Mouse (Mus musculus) frontal cortex, adult (tissue): Measurements from ENCODE around the gene Uqcrh.
A peak's percentile ranks its signal among the peaks of the same experiment; 100 is the strongest.

Experiments used
- ATAC-seq: cut with Nextera tagmentation; 2 replicates; pipeline ENCODE4 v1.9.2; 2017; ENCODE audit warnings: mild to moderate bottlenecking, moderate library complexity, mixed read lengths; ENCODE audit not compliant: low TSS enrichment

The Uqcrh gene

GRCm38 (mm10) chr4:116074861-116075620, at the start of gene Uqcrh, which contains the start of gene Lrrc41:
Gene Uqcrh (minus strand): TSS chr4:116075071.
Gene Lrrc41 (plus strand): TSS chr4:116075269.
- ATAC-seq: peak; percentile 86

DNA sequence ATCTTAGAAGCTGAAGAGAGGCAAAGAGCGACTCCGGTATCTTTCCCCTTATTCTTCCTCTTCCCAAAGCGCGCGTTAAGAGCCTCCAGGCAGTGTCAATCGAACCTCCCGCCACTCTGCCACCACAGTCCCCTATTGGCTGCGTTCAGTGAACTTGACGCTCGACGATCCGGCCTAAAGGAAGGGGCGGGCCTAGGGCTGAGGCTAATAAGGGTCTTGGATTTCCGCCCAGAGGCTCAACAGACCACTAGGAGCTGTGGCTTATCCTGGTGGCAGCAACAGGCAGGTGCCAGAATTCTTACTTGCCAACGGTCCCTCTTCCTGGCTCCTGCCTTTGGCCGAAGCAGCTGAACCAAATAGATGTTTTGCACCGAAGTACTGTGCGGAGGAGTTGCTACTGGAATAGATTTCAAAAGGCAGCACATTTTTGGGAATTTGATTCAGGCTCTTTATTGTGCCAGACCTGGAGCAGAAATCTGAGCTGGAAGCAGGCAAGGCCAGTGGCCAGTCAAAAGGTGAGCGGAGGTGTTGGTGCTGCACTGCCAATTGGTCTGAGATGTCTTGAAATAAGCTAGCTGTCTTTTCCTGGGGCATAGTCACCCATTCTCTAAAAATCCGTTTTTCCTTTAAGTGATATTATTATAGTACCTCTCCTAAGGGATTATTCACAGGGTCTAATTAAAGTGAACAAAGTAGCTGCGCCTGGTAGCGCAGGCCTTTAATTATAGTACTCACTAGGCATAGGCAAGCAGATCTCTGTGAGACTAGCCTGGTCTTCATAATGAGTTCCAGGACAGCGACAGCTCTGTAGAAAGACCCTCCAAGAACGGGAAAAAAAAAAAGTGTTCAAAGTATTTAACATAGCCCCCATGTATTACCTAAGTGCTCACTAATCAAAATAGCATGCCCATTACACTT, 49.0 kb upstream of the Uqcrh start, which contains the start of the genes Rad54l and Pomgnt1:
Gene Rad54l (minus strand): TSS at position 89 of the 918 bp plus-strand sequence.
Gene Pomgnt1 (plus strand): TSS at position 239 of the 918 bp plus-strand sequence.
- ATAC-seq: peak; percentile 97

DNA sequence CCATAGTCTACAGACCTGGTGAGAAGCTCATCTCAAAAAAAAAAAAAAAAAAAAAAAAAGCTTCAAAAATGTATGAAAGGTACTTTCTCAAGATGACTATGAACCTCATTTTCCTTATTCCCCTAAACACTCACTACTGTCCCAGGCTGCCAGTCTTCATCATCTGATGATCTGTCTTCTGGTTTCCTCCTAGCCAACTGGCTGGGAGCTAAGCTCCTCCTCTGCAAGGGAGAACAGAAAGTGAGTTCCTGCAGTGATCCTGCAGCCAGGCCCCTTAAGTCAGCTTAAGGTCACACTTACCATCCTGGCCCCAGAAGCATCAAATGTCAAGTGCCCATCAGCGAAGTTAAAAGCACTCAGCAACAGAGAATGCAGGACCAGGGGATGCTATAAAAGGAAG, 47.9 kb upstream of the Uqcrh start:
- ATAC-seq: no peak

- no peak for ATAC-seq
Measured at GRCm38 (mm10) chr4:116111486-116111885, 36.6 kb upstream of the Uqcrh start.

- ATAC-seq: no peak
Measured at GRCm38 (mm10) chr4:116110695-116111094, 35.8 kb upstream of the Uqcrh start.

- ATAC-seq: peak; percentile 82
Measured at GRCm38 (mm10) chr4:116105278-116105677, 30.4 kb upstream of the Uqcrh start.

- ATAC-seq: no peak
Measured at GRCm38 (mm10) chr4:116100959-116101358, 26.1 kb upstream of the Uqcrh start.

DNA sequence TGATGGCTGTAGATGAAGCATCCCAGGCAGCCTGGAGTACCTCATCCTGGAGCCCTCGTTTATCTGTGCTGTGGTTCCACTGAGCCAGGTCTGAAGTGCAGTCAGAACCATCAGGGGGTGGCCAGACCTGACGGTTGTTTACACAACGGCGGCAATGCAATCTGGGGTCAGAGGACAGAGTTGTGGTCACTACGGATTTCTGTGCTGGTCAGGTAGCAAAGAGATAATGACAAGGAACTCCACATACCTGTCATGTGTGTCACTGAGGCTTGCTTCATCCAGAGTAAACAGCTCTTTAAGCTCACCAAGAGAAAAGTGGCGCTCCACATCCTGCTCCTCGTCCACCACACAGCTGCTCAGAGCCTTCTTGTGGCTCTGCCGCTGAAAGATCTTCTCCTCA, 22.3 kb upstream of the Uqcrh start:
- no peak for ATAC-seq

GRCm38 (mm10) chr4:116096291-116096690, 21.4 kb upstream of the Uqcrh start:
- ATAC-seq: no peak

DNA sequence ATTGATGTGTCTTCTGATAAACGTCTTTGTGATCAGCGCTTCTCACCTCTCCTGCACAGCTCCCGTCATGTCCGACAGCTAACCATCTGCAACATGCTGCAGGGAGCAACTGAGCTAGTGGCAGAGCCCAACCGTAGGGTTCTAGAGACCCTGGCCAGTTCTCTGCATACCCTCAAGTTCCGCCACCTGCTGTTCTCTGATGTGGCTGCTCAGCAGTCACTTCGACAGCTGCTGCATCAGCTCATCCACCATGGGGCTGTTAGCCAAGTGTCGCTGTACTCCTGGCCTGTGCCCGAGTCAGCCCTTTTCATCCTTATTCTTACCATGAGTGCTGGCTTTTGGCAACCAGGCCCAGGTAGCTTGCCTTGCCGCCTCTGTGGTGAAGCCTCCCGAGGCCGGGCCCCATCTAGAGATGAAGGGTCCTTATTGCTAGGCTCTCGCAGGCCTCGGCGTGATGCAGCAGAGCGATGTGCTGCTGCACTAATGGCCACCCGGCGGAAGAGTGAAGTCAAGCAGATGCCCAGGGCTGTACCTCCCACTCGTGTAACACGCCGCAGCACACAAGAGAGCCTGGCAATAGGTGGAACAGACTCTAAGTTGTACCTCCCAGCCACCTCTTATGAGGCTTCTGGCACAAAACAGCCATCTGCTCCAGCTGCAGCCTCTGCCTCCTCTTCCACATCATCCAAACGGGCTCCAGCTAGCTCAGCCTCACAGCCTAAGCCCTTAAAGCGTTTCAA, 13.8 kb upstream of the Uqcrh start:
- peak; percentile 85 for ATAC-seq

DNA sequence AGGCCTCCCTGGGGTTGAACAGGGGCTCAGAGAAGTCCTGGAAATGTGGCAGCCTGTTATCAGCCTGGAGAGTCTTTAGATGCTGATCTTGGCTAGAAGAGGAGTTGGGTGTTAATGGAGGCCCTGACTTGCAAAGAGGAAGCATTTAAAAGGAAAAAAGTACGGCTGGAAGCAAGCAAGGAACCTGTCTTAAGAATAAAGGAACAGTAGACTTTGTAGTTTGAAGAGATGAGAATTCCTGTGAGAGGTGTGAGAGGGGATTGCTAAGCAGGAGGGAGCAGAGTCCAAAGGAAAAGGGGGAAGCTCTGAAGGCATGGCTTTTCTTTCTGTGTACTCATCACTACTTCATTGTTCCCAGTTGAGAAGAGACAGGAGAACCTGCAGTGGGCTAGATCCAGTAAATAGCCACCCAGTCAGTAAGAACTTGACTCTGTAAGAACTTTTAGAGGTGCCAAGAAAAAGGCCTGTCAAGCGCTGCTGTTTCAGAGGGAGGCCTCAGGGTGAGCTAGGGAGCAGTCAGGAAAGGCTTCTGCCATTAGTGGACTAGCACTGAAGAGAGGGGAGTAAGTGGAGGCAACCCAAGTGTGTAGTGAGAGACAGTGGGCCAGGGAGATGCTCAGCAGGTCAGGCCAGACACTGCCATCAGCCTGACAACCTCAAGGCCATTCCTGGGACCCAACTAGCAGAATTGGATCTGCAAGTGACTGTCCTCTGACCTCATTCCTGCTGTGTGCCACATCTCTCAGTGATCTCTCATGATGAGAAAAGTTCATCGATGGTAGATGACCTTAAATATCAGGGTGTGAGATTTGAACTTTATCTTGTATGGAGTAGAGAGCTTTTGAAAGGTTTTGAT, 2.6 kb upstream of the Uqcrh start:
- ATAC-seq: no peak

- peak; percentile 4; the same call in 1 of the 2 replicates for ATAC-seq
Measured at GRCm38 (mm10) chr4:116076369-116077231, 1.7 kb upstream of the Uqcrh start.

DNA sequence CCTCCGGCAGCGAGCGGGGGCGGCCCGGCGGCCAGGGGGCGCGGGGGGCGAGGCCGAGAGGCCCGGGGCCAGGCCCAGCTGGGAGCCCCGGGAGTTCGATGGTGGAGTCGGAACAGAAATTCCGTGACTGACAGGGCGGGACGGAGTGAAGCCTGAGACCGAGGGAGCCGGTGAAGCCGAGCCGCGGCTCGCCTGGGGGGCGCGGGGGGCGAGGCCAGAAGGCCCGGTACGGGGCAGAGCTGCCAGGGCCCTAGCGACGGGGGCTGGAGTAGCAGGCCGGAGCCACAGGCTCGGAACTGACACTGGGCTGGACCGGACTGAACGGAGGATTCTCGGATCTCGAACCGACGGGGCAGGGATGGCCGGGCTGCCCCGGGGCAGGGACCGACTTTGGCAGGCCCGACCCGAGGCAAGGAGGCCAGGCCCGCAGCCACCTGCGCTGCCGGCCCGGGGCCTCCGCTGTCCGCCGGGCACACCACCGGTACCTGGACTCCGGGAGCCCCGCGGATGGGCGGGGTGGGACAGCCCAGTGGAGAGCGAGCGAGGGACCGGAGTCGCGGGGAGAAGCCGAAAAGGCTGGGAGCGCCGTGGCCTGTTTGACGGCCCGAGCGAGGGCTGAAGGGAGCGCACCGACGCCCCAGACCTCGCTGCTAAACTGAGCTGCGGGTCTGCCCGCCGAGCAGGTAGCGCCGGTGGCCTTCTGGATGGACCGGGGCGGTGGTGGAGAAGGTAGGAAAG, 929 bp upstream of the Uqcrh start:
- ATAC-seq: peak; percentile 14; the same call in 1 of the 2 replicates

- no peak; the same call in 1 of the 2 replicates for ATAC-seq
Measured at GRCm38 (mm10) chr4:116074145-116074675, 661 bp downstream of the Uqcrh start.

DNA sequence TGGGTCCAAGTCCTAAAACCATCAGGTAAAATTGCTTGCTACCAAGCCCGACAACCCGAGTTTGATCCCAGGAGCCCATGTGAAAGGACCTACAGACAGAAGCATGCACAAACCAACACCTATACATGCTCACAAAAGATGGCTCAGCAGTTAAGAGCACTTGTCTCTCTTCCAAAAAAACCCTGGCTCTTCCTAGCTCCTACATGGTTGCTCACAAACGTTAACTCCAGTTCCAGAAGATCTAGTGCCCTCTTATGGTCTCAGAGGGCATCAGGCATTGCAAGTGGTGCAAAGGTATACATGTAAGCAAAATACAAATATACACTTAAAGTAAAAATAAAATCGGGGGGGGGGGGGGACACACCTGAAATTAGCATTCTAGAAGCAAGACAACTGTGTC, 1.7 kb downstream of the Uqcrh start:
- ATAC-seq: no peak

- no peak for ATAC-seq
Measured at GRCm38 (mm10) chr4:116070116-116070515, 4.8 kb downstream of the Uqcrh start.

DNA sequence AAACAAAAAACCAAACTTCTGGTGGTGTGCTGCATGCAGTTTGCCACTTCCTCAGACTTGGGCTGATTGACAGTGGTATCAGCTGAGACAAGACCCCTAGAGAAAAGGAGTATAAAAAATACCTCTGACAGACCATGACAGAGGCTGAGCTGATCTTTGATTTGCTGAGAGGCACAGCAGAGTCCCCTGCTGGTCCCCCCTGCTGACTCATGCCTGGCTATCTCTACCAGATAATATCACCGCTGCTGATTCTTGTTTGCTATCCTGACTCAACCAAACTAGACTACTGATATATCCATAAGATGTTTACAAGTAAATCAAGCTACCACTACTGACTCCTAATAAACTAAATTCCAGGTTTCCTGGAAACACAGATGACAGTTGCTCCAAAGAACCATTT, 11.0 kb downstream of the Uqcrh start:
- no peak for ATAC-seq

GRCm38 (mm10) chr4:116059012-116059726, 15.7 kb downstream of the Uqcrh start:
- no peak for ATAC-seq
